Mouse (Mus musculus) midbrain, embryonic 14.5 days (tissue): Measurements from ENCODE around the gene Olfr287. TPM values are rescaled to one million over a fixed set of nuclear protein-coding genes. Genes with fewer than 3 reads are reported as not detected.

Experiments used
- ATAC-seq: fragments of 200-750 bp; cut with Nextera tagmentation; 2 replicates; pipeline ENCODE4 v1.8.0; 2017; ENCODE audit warnings: moderate number of reproducible peaks, moderate library complexity; ENCODE audit not compliant: low FRiP score, low TSS enrichment
- DNase-seq: peaks from one replicate; pipeline ENCODE4 v3.0.0-alpha.2; 2015
- H3K27ac ChIP-seq: fragments of 300-500 bp; sonication (generic); replicated peaks from 2 replicates; pipeline ENCODE4 v1.5.1; 2014; ENCODE audit warnings: mild to moderate bottlenecking, low read depth, low read length, moderate library complexity
- H3K27me3 ChIP-seq: fragments of 300-500 bp; sonication (generic); 2 replicates; pipeline ENCODE4 v1.6.1; 2014; ENCODE audit warnings: low read length, control low read depth, mixed read lengths; ENCODE audit not compliant: control insufficient read depth, insufficient read depth
- H3K36me3 ChIP-seq: fragments of 300-500 bp; sonication (generic); 2 replicates; pipeline ENCODE4 v1.6.1; 2014; ENCODE audit warnings: low read length, control low read depth; ENCODE audit not compliant: control insufficient read depth, insufficient read depth
- H3K4me1 ChIP-seq: fragments of 300-500 bp; sonication (generic); 2 replicates; pipeline ENCODE4 v1.6.1; 2014; ENCODE audit warnings: mild to moderate bottlenecking, antibody characterized with exemption, low read length, control low read depth; ENCODE audit not compliant: control insufficient read depth, insufficient read depth
- H3K4me2 ChIP-seq: fragments of 300-500 bp; sonication (generic); 2 replicates; pipeline ENCODE4 v1.6.1; 2014; ENCODE audit warnings: mild to moderate bottlenecking, low read length, moderate library complexity
- H3K4me3 ChIP-seq: fragments of 300-500 bp; sonication (generic); replicated peaks from 2 replicates; pipeline ENCODE4 v1.5.1; 2014; ENCODE audit warnings: low read depth, low read length
- H3K9ac ChIP-seq: fragments of 300-500 bp; sonication (generic); replicated peaks from 2 replicates; pipeline ENCODE4 v1.6.1; 2014; ENCODE audit warnings: mild to moderate bottlenecking, low read length, moderate library complexity
- H3K9me3 ChIP-seq: fragments of 300-500 bp; sonication (generic); 2 replicates; pipeline ENCODE4 v1.6.1; 2016; ENCODE audit warnings: low read length, control low read depth, mixed read lengths; ENCODE audit not compliant: control insufficient read depth
- WGBS: fragments of 180-500 bp; shearing (Covaris S2); extraction: QIAGEN DNeasy Blood & Tissue Kit; methylation state at CpG from one replicate; pipeline ENCODE4 v1.1.7; 2014; 5-methylcytosine and 5-hydroxymethylcytosine counted together
- polyA plus RNA-seq: library from polyadenylated mRNA; unstranded; fragments of >200 nt; fragmentation: Nextera tagmentation; extraction: Ambion mirVana; gene quantifications from 2 replicates; pipeline ENCODE4 v1.2.1, GENCODE M21; 2014

The Olfr287 gene
- polyA plus RNA-seq, 1 experiment from 2014 or later = 0.17 TPM

DNA sequence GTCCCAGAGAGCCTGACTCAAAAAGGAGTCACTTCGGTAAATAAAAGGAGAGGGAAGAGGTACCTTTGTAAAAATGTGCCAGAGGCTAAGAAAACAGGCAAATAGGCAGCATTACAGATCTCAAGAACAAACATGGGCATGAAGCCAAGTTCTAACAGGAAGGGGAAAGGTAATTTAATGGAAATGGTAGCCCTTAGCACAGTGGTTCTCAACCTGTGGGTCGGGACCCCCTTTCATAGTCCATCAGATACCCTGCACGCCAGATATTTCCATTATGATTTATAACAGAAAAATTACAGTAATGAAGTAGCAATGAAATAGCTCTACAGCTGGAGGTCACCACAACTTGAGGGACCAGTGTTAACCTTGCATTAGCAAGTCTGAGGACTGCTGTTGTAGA is 43.5 kb downstream of the Olfr287 start:
- H3K27me3 ChIP-seq = no peaks in the 10 kb centered on the region; the same call in 1 of the 2 replicates
- ATAC-seq (no peak), DNase-seq (no peak)
- H3K27ac ChIP-seq = no peak overlapping the region
- H3K36me3 ChIP-seq = no peaks in the 10 kb centered on the region
- no peak overlapping the region for H3K9ac ChIP-seq
- no peaks in the 10 kb centered on the region for H3K9me3 ChIP-seq
- no peak overlapping the region for H3K4me2 ChIP-seq
- H3K4me1 ChIP-seq = peaks cover 5% of the 10 kb centered on the region
- H3K4me3 ChIP-seq = no peak overlapping the region
- WGBS = 87% methylated on average over 3 of the region's 3 CpGs

DNA sequence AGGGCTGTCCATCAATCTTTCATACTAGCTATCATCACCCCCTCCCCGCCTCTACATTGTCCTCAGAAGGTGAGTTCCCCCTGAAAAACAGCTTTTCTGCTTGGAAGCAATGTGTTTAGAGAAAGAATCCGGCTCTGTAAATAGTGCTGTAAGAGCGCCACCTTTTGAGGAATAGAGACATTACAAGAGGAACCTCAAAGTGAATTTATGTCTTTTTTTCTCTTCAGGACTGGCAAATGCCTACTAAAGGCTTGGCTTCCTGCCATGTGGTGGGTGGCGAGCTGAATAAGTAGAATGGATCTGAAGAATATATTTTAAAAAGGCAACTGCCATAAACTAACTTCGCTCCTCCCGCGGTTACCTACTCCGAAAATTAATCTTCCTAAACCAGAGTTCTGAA is 47.0 kb downstream of the Olfr287 start:
- peak; percentile 91 for DNase-seq
- H3K9me3 ChIP-seq = no peaks in the 10 kb centered on the region
- H3K9ac ChIP-seq = no peak overlapping the region
- no peak overlapping the region for H3K4me3 ChIP-seq
- 26% methylated on average over 8 of the region's 8 CpGs for WGBS
- H3K27me3 ChIP-seq = 0 out of 2 replicates have a peak, but pooled peaks cover under 1% of the 10 kb centered on the region
- no peak for ATAC-seq
- no peaks in the 10 kb centered on the region for H3K36me3 ChIP-seq
- no peak overlapping the region for H3K27ac ChIP-seq
- peaks cover 21% of the 10 kb centered on the region for H3K4me1 ChIP-seq
- no peak overlapping the region for H3K4me2 ChIP-seq

DNA sequence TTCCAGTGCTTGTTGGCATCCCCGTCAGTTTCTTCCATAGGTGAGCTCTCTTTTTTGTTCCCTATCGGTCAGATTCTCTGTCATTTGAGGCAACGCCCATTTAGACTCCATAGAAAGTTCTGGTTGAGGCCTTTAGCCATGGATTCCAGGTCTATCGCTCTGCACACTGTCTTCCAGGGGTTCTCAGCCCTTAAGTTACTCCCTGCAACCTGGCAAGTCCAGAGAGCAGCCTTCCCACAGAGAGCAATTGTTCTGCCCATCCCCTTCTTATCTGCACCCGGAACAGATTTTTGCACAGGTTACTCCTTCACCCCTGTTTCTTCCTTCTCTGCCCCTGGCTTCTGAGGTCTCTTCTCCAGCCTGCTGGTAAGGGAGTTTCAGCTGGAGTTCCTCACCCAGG is 48.7 kb downstream of the Olfr287 start:
- ATAC-seq = no peak
- no peak for DNase-seq
- Histone ChIP-seq H3K4me1 (peaks cover 27% of the 10 kb centered on the region), H3K9ac (no peak overlapping the region), H3K27me3 (peaks cover 6% of the 10 kb centered on the region; the same call in 1 of the 2 replicates), H3K36me3 (no peaks in the 10 kb centered on the region), H3K4me2 (no peak overlapping the region), H3K27ac (no peak overlapping the region), H3K4me3 (no peak overlapping the region), H3K9me3 (no peaks in the 10 kb centered on the region)
- WGBS = 75% methylated on average over 5 of the region's 5 CpGs

DNA sequence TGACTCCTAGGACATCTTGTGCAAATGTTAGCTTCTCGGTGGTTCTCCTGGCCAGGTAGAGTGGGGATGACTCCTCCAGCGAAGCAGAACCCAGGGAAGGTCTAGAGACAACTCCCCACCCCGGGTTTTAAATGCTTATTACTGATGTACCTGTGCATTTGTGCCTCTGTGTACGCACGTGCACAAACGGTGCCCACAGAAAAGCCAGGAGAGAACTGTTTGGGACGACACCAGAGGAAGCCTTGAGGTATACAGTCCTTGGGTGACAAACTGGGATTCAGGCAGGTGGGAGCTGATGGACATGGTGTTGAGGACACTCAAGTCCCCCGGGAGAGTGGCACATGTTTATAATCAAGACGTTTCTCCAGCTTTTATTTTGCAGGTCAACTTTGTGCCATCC is 49.9 kb downstream of the Olfr287 start:
- peak overlapping the region; percentile 59; the same call in 1 of the 2 replicates for H3K4me3 ChIP-seq
- no peak for DNase-seq
- 74% methylated on average over 9 of the region's 9 CpGs for WGBS
- peak overlapping the region; percentile 81 for H3K4me2 ChIP-seq
- peaks cover 33% of the 10 kb centered on the region for H3K4me1 ChIP-seq
- H3K9me3 ChIP-seq = no peaks in the 10 kb centered on the region
- H3K27me3 ChIP-seq = peaks cover 6% of the 10 kb centered on the region; the same call in 1 of the 2 replicates
- H3K9ac ChIP-seq = no peak overlapping the region
- no peaks in the 10 kb centered on the region for H3K36me3 ChIP-seq
- no peak for ATAC-seq
- H3K27ac ChIP-seq = no peak overlapping the region

DNA sequence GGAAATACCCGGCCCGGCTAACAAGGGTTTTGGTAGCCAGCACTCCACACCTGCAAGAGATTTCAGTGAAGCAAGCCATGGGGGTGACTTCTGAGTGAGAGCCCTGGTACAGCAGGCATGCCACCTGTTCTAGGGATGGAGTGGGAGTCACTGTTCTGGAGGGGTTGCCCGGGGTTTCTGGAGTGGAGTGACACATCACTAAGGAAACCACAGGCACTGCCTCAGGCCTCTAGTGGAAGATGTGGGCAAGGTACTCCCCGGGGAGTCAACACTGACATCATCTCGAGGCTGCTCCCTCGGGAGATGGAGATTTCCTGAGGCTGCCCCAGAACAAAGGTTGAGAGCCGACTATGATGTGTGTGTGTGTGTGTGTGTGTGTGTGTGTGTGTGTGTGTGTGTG is 50.5 kb downstream of the Olfr287 start:
- WGBS = 31% methylated on average over 7 of the region's 7 CpGs
- H3K4me3 ChIP-seq = peak overlapping the region; percentile 59
- peaks cover 6% of the 10 kb centered on the region; the same call in 1 of the 2 replicates for H3K27me3 ChIP-seq
- H3K9ac ChIP-seq = peak overlapping the region; percentile 66; the same call in 1 of the 2 replicates
- no peaks in the 10 kb centered on the region for H3K36me3 ChIP-seq
- H3K4me1 ChIP-seq = peaks cover 33% of the 10 kb centered on the region
- H3K4me2 ChIP-seq = peak overlapping the region; percentile 81
- no peaks in the 10 kb centered on the region for H3K9me3 ChIP-seq
- DNase-seq (peak; percentile 79), ATAC-seq (no peak)
- no peak overlapping the region for H3K27ac ChIP-seq

DNA sequence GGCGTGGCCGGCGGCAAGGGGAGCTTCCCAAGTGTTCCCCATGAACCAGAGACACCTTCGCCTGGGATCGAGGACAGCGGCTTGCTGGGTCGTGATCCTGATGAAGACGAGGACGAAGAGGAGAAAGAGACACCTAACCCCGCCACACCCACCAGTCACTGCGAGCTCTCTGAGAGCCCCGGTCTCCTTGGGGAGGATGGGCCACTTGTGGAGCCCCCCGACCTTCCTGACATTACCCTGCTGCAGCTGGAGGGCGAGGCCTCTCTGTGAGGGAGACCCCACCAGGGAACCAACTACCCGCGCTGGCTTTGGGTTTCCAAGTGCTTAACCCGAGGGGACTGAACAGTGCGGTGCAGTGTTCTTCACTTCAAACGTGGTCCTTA is 52.2 kb downstream of the Olfr287 start:
- peak overlapping the region; percentile 81 for H3K4me2 ChIP-seq
- peak; percentile 22 for DNase-seq
- H3K4me3 ChIP-seq = peak overlapping the region; percentile 59
- H3K9ac ChIP-seq = peak overlapping the region; percentile 66
- H3K9me3 ChIP-seq = no peaks in the 10 kb centered on the region
- H3K27ac ChIP-seq = no peak overlapping the region
- H3K27me3 ChIP-seq = peaks cover 6% of the 10 kb centered on the region; the same call in 1 of the 2 replicates
- peaks cover 33% of the 10 kb centered on the region for H3K4me1 ChIP-seq
- H3K36me3 ChIP-seq = no peaks in the 10 kb centered on the region
- WGBS = 3% methylated on average over 19 of the region's 19 CpGs
- no peak for ATAC-seq

DNA sequence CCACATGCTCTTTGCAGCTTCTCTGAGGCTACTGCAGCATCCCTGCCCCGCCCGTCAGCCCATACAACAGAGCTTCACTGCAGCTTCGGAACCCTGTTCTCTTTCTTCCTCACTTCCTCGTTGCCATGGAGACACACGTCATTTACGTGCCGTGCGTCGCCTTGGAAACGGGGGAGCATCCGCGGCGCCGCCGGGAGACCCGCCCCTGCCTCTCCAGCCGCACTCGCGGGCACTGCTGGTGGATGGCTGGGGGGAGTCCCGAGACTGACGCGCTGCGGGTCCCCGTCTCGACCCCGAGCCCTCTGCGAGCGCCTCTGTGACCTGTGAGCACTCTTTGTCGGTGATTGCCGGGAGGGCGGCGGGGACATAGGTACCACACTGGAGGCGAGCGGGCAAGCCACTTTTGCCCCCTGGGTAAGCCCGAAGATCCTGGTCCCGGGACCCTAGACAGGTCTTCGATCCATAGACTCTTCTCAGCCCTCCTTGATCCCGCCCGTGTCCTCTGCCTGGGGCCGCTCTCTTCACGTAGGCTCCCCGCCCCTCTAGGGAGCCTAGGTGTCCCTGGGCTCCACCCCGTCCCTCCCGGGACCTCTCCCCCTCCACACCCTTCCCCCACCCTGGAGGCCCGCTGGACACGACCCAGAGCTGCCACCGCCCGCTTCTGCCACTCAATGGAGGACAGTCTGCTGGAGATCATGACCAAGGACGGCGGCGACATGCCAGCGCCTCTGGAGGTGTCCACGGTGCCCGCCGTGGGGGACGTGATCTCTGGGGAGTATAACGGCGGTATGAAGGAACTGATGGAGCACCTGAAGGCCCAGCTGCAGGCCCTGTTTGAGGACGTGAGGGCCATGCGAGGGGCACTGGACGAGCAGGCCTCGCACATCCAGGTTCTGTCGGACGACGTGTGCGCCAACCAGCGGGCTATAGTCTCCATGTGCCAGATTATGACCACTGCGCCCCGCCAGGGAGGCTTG is 52.9 kb downstream of the Olfr287 start:
- Histone ChIP-seq H3K4me1 (peaks cover 33% of the 10 kb centered on the region), H3K27me3 (peaks cover 6% of the 10 kb centered on the region; the same call in 1 of the 2 replicates)
- WGBS = under 1% methylated on average over 69 of the region's 69 CpGs

DNA sequence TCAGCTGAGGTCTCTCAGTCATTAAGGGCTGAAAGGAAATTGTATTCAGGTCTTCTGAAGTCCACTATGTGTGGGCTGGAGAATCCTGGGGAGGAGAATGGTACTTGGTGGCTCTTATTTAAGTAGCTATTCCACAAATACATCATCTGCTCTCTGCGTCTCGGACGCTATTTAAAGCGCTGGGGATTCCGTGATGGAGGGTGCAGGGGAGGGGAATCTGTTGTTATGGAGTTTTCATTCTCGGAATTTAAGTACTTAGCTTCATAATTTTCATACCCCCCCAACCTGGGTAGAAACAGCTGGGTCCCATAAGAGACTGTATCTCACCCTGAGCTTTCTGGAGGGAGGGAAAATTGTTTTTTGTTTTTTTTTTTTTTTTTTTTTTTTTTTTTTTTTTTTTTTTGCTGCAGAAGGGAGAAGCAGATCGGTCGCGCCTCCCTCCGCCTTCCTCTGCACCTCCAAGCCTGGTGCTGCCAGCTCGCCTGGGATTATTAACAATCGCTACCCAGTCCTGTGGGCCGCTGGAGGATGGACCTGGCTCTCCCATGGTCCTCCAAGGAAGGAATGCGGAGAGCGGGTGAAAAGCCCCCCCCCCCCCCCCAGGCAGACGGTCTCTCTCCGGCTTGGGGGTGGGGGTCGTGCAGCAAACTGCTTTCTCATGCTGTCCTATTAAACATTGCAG is 53.8 kb downstream of the Olfr287 start, which contains the start of gene Ccdc184:
TSS of gene Ccdc184 (plus strand) at position 196 of the 682 bp plus-strand sequence.
- peak within 1 kb of the TSS; percentile 91 for H3K27ac ChIP-seq
- H3K4me1 ChIP-seq = peaks cover 33% of the 10 kb centered on the region
- ATAC-seq = peak; percentile 78
- no peaks in the 10 kb centered on the region for H3K9me3 ChIP-seq
- H3K27me3 ChIP-seq = peaks cover 6% of the 10 kb centered on the region; the same call in 1 of the 2 replicates
- peak within 1 kb of the TSS; percentile 66 for H3K9ac ChIP-seq
- 1% methylated on average over 18 of the region's 18 CpGs for WGBS
- DNase-seq = peak; percentile 60
- H3K36me3 ChIP-seq = no peaks in the 10 kb centered on the region
- H3K4me2 ChIP-seq = peak within 1 kb of the TSS; percentile 81
- H3K4me3 ChIP-seq = peak within 1 kb of the TSS; percentile 59

More for the DNA sequence above, 52.9 kb downstream of the Olfr287 start:
- H3K4me2 ChIP-seq = peak overlapping the region; percentile 81
- H3K9ac ChIP-seq = peak overlapping the region; percentile 66
- no peaks in the 10 kb centered on the region for H3K9me3 ChIP-seq
- DNase-seq = peak; percentile 99
- H3K4me3 ChIP-seq = peak overlapping the region; percentile 59
- no peaks in the 10 kb centered on the region for H3K36me3 ChIP-seq
- H3K27ac ChIP-seq = peak overlapping the region; percentile 91
- peak; percentile 91 for ATAC-seq
